Mouse (Mus musculus): Measurements from ENCODE around the gene Srp14. TPM values are rescaled to one million over a fixed set of nuclear protein-coding genes. Genes with fewer than 3 reads are reported as not detected.

The Srp14 gene
- total RNA-seq (2023), result 92.6 TPM

DNA sequence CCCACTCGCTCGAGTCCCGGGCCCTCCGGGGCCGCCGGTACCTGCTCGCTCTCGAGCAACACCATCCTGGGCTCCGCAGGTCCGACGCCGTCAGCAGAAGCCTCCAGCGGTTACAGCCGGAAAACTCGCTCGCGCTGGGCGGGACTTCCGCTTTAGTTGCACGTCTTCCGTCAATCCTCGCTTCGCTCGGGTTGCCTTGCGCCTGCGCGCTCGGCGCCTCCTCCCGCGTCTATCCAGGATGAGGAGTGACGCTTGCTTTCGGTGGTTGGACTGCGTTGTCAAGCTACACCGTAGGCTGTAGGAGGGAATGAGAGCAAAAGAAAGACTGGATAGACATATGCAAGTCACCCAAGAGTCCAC is at the start of gene Srp14:
Gene Srp14 (minus strand): TSS at position 162 of the 360 bp plus-strand sequence.

Other genes starting within 250 kb of the Srp14 start
- 1.0 TPM for gene Fsip1, start 222.7 kb downstream of the Srp14 start, total RNA-seq (2023)
- not detected for gene Gpr176, start 106.3 kb downstream of the Srp14 start, total RNA-seq (2023)
- gene Eif2ak4, start 91.1 kb downstream of the Srp14 start, total RNA-seq (2023), result 19.7 TPM
- 8.6 TPM for gene Bmf, start 70.0 kb upstream of the Srp14 start, total RNA-seq (2023)
- 2.8 TPM for gene Bub1b, start 118.5 kb upstream of the Srp14 start, total RNA-seq (2023)
- 2.0 TPM for gene Pak6, start 183.6 kb upstream of the Srp14 start, total RNA-seq (2023)
- gene Ankrd63, start 224.3 kb upstream of the Srp14 start, total RNA-seq (2023), result 0.34 TPM
- gene Plcb2, start 248.7 kb upstream of the Srp14 start, total RNA-seq (2023), result 110 TPM

Data from CD8-positive naive resting alpha-beta T cell, adult 57 days (primary cell).